Mouse (Mus musculus) kidney, adult 2 months (tissue): Measurements from ENCODE around the gene Prex1.

Experiments
- CTCF ChIP-seq: fragments of 200-500 bp; conservative IDR thresholded peaks from 2 replicates; pipeline ENCODE4 v1.5.1; 2011; ENCODE audit warnings: low read depth, mild to moderate bottlenecking, control low read depth, low read length, moderate library complexity, mixed read lengths; ENCODE audit not compliant: insufficient read depth, insufficient read length
- POLR2A ChIP-seq: fragments of 200-500 bp; IDR thresholded peaks from one replicate; pipeline ENCODE4 v1.6.1; 2011; ENCODE audit warnings: low read depth, low read length, control low read depth

GRCm38 (mm10) chr2:166569182-166569581, 144.4 kb downstream of the Prex1 start:
- TF ChIP-seq CTCF (no peak), POLR2A (no peak)
